Mouse (Mus musculus): ENCODE measurements around the gene Slc39a8.

Gene Slc39a8

DNA sequence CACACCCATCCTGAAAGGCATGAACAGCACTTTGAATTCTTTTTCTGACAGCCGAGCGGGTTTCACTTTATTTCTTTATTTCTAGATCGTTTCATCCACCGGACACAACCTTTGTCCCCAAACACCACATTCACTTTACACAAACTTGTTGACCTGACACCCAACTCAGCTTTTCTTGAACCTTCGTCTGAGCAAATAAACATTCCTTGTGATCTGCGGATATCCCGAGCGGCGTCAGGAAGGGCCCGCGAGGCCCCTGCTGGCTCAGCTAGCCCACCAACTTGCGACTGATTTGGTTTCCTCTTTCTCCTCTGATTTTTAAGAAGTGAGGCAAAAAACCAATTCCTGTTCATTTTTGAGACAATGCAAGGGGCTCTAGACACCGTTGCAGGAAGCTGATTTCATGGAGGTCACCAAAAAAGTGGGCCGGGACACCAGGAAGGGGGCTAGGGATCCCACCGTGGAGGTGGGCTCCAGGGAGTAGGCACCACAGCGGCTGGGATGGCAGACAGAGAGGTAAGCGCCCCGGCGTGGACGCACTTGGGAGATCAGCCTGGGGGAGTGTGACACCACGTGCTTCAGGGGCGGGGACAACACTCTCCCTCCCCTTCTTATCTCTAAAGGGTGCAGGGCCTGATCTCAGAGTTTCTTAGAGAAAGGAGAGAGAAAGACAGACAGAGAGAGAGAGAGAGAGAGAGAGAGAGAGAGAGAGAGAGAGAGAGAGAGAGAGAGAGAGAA is at the start of gene Slc39a8:
Slc39a8 (plus strand) TSS at position 264 of the 738 bp plus-strand sequence.
- peak; percentile 88 for DNase-seq (ENCODE audit: low spot score)

DNA sequence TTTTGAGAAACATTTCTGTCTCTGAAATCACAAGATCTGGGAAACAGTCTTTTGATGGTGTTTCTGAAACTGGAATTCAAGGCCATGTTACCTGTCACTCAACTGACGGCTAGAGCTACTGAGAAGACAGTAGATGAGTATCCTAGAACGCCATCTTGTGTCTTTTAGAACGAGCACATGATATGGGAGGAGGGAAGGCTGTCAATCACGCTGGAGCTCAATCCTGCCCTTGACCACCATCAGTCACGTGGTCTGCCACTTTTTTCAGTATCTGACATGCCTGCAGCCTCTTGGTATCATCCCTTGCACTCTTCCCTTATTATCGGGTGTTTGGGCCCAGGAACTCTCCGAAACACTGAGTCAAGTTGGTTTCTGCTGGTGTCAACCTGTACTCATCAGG is 40.0 kb upstream of the Slc39a8 start:
- DNase-seq (ENCODE audit: low spot score), result no peak

DNA sequence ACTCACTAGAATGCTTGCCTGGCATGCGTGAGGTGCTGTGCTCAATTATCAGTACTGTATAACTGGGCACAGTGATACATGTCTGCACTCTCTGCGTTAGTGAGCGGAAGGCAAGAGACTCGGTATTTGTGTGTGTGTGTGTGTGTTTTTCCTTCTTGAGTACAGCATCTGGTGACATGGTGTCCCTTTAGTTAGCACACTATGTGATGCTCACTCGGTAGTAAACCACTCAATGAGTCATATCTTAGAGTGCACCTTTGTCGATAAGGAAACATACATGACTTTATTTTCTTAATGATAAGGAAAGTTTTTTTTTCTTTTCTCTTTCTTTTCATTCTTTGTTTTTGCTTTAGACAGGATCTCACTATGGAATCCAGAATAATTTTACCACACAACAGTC is 29.0 kb upstream of the Slc39a8 start:
- no peak for DNase-seq (ENCODE audit: low spot score)

DNA sequence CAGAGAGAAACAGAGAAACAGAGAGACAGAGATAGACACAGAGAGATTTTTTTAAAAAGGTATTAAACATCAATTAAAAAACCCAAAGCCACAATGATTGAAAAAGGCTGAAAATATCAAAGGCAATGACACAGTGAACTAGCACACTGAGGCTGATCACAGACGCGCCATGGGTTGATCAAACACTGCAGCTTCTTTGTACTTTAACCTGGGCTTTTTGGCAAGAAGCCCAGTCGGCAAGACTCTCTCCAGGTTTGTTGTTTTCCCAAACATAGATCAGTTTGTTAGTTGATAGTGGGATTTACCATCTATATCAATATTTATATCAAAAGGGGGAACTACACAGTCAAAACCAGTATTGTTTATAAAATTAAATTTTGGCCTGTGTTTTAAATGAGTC is 26.8 kb upstream of the Slc39a8 start:
- no peak for DNase-seq (ENCODE audit: low spot score)

DNA sequence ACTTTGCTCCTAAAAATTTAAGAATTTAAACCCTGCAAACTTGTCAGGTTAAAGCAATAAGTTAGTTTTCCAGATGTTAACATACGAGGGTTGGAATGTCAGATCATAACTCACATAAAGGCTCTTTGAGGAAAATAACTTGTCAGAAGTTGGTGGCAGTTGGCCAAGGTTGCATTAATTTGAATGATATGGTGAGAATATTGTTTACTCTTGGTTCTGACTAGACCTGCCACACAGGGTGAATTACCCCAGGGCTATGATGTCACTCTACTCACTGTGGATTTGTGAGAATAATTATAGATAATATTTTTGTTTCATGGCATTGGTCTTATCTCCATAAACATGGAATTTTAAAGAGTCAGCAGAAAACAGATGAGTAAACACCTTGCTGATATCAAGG is 26.4 kb upstream of the Slc39a8 start:
- no peak for DNase-seq (ENCODE audit: low spot score)

DNA sequence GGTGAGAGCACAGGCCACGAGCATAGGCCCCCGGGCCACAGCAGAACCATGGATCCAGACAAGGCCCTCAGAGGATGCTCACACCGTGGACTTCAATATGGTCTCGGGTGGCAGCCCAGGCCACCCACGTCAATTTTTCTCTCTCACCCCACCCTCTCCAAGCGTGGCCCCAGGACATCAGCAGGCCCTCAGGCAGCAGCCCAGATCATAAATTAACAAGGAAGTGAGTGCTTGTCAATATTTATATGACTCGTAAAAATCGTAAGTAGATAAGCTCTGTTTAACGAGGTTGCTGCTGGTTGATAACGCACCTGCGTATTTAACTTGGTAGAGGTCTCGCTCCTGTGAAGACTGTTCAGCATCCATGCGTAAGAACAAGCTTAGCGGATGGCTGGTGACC is 10.4 kb upstream of the Slc39a8 start:
- DNase-seq (ENCODE audit: low spot score), result no peak

DNA sequence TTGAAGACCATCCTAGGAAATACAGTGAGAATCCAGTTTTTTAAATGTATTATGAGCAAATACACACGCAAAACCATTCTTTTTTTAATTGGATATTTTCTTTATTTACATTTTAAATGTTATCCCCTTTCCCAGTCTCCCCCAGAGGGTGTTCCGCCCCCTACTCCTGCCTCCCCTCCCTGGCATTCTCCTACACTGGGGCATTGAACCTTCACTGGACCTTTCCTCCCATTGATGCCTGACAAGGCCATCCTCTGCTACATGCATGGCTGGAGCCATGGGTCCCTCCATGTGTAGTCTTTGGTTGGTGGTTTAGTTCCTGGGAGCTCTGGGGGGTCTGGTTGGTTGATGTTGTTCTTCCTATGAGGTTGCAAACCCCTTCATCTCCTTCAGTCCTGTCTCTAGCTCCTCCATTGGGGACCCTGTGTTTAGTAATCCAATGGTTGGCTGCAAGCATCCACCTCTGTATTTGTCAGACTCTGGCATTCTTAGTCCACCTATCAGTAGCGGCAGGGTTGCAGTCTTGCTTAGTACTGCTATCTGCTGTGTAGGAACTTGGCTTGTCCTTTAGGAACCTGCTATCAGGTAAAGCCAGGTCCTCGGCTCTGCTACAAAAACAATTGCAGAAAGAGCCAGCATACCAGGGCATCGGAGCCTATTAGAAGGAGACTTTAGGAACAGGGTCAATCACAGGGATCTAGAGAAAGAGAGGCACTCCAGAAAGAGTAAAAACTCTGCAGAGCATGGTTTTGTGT is 8.9 kb upstream of the Slc39a8 start:
- no peak for DNase-seq (ENCODE audit: low spot score)

DNA sequence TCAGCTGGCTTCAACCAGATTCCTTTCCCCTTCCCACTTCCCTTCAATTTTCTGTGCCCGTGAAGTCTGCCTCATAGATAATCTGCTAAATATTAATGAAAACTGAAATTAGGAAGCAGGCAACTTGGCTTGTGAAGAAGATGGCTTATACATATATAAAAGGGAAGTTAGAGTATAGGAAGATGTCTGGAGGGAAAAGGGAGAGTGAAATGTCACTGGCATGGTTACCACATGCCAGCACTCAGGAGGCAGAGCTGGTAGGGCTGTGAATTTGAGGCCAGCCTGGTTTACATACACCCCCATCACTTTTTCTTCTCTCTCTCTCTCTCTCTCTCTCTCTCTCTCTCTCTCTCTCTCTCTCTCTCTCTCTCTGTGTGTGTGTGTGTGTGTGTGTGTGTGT is 8.0 kb upstream of the Slc39a8 start:
- no peak for DNase-seq (ENCODE audit: low spot score)

DNA sequence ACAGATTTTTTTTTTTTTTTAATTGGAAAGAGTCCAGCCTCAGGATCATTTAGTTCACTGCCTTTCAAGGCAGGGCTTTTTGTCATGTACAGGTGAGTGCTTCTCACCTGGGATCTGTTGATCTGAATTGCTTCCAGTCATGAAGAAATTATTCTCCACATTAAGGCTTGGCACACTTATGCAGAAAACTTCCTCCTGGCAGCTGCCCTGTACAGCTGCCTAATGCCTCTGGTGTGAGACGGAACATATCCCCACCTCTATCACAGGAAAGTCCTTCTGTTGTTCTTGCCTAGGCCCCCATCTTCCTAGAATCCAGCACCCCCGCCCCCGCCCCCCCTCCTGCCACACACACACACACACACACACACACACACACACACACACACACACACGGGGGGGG is 643 bp upstream of the Slc39a8 start:
- DNase-seq (ENCODE audit: low spot score), result no peak

DNA sequence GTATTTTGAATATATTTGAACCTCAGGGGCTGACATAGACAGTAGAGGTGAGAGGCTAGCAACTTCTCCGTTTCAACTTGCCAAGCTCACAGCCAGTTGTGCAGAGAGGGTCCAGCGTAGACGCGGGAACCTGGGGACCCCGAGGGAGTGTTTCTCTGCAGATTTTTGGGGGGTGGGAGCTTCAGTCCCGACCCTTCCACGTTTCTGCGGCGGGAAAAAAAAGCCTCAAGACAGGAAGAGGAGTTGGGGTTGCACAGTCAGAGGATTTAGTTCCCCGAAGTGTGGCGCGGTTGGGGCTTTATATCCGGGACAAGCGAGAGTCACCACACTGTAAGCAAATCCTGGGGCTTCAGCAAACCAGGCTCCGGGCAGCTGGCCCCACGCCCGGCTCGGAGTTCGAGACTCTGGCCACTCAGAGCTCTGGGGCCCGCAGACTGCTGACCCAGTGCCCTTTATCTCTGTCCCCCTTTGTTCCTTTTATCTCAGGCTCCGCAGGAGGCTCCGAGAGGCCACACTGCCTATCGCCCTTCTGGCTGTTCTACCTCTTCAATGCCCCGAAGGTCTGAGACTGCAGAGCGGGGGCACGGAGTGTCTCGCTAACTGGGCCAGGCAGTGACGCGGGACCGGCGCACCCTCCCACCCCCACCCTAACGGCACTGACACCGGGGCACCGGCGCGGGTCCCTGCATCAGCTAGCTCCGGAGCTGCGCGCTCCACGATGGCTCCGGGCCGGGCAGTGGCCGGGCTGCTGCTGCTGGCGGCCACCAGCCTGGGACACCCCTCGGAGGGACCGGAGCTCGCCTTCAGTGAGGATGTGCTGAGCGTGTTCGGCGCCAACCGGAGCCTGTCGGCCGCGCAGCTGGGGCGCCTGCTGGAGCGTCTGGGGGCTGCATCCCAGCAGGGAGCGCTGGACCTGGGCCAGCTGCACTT is 940 bp downstream of the Slc39a8 start:
- DNase-seq (ENCODE audit: low spot score), result peak; percentile 71

DNA sequence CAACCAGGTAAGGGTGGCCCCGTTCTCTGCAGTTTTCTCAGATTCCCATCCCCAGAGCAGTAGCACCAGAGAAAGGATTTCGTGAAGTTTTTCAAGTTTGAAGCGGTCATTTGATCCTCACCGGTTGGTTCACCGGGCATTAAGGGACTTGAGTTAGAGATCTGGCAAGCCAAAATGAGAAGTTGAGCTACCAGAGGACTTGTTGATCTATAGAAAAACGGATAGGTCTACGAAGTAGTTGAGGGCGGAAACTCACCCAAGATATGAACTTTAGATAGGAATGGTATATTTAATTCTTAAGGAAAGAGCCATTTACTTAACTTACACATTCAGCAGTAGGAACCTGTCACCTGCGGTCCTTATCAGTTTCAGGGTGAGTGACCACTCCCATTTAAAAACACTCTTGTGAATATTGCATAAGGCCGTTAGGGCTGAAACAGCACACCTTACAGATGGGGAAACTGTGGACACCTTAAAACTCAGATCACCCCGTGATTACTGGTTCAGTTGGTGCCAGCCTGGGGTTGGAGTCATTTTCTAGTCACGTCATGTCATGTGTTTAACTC is 1.7 kb downstream of the Slc39a8 start:
- DNase-seq (ENCODE audit: low spot score), result no peak

DNA sequence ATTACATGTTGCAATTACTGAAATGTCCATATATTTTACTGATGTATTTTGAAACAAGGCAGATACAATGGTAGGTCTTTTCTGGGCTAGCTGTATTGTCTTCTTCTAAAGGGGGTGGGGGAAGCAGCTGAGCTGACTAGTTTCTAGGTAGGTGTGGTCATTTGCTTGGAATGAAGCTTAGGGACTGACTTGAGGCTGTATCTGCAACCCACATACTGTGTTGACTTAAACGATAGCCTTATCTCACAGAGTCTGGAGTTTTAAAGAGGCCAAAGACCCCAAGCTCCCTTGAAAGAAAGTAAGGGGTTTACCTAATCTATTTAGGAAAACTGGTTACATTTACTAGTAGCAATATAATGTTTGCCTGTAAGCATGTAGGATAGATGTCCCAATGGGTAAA is 2.9 kb downstream of the Slc39a8 start:
- no peak for DNase-seq (ENCODE audit: low spot score)

DNA sequence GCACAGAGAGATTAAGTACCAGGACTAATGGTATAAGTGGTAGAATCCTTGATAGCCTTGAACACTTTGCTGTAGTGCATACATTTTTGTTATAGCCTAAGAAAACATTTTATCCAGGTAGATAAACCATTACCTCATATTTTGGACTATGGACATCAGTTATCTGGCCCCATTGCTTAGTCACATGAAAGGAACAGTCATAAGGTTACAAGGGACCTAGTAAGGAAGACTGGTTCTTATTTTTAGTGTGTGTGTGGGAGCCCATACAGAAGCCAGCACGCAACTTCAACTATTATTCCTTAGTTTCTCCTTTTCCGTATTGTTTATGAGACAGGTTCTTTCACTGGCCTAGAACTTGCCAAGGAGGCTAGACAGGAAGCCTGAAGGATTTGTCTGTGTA is 7.4 kb downstream of the Slc39a8 start:
- DNase-seq (ENCODE audit: low spot score), result no peak

DNA sequence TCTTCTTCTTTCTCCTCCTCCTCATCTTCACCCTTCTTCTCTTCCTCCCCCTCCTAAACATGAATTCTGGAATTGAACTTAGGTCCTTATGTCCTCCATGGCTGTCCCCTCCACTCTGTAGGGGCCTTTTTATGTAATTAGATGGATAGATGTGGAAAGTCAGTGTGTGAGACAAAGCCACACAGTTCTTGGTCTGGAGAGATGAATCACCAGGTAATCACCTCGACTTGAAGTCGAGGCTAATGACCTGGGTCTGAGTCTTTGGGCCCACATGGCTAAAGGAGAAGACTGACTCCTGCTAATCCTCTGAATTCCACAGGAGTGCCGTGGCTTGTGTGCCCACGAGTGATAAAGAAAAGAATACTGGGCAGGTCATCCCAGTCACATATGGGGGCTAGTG is 7.8 kb downstream of the Slc39a8 start:
- DNase-seq (ENCODE audit: low spot score), result no peak

DNA sequence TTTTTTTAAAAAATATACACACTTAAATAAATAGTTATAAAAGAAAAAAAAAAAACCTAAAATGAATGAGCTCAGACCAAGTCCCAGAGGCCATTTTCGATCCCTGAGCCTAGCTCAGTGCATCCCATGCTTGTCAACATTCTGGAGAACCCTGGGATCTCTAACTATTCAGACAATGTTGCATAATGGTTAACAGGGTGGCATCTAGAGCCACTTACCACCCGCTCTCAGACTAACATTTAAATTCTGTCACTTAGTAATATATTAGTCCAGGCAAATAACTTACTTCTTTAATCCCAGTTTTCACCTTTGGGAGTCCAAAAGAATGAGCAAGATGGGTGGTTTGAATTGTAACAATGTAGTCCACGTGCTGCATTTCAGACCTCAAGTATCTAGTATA is 9.9 kb downstream of the Slc39a8 start:
- DNase-seq (ENCODE audit: low spot score), result no peak

DNA sequence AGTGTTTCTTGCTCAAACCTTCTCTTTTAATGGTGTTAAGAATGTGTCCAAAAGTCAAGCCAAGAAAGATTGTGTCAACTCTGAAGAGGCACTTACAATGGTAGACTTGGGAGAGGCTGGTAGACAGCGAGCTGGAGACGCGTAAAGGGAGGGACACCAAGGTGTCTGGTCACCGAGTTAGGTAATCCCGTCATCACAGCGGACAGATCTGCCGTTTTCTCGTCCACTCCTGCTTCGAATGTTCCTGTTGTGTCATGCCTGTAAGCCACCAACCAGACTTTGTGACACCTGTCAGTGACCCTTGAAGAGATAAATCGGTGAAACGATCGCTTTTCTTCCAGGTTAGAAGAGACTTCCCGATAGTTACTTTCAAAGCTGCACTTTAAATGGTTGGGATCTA is 14.5 kb downstream of the Slc39a8 start:
- DNase-seq (ENCODE audit: low spot score), result no peak

DNA sequence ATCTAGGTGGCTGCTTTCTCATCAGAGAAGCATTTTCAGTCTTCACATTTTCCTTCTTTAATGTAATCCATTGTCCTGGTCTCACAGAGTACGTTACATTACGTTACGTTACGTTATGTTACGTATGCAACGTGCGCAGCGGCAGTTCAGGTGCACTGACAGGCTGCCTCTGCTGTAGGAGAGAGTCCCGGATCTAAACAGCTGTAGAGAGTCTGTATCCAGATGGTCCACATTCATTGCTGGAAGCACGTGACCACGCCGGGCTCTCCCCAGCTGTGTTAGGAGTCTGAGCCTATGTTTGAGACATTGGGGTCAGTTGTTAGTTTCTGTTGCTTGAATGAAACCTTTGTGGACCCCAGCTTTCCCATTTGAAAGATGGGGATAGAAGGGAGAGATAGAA is 15.1 kb downstream of the Slc39a8 start:
- no peak for DNase-seq (ENCODE audit: low spot score)

DNA sequence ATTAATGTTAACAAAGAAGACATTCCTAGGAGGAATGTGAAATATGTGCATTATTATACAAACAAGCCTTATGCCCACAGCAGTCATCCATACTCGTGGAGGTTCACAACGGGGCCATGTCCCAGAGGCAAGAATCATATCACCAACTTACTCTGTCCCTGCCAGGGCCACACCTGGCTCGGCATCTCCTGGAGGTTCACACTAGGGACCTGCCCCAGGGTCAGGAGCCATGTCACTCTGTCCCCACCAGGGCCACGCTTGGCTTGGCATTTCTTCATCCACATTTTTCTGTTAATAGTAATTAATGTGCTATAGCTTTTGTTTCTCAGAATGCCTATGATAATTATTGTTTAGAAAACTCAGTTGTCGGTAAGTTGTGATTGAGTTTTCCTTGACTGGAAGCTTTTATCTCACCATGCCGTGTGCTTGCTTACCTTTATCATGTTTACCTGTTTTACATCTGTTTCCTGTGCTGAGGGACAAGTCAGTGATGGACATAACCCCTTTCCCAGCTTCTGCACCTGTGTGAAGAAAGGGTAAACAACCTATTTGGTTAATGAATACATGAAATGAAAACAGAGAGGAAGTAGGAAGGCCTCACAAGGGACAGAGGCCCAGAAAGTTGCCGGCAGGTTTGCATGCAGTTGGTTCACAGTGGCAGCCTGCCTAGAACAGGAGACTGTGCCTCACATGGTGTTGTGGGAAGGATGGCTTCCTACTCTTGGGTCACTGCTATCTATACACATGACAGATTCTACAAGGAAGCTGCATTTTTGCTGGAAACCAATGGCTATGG is 16.8 kb downstream of the Slc39a8 start:
- DNase-seq (ENCODE audit: low spot score), result no peak

DNA sequence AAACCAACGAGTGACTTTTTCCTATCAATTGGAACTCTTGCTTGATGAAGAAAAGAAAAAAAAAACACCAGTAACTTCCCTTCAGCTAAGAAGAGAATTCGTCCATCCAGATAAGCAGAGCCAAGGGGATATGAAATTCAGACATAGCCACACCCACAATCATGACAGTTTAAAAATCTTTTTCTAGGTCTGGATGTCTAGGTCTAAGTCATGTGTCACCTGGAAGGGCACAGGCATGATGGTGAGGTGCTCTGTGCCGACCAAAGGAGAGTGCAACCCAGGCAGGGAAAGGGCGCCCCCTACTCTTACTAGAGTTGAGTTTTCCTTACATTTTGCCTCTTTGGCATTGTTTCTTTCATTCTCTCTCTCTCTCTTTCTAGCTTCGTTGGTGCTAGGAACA is 18.1 kb downstream of the Slc39a8 start:
- no peak for DNase-seq (ENCODE audit: low spot score)

DNA sequence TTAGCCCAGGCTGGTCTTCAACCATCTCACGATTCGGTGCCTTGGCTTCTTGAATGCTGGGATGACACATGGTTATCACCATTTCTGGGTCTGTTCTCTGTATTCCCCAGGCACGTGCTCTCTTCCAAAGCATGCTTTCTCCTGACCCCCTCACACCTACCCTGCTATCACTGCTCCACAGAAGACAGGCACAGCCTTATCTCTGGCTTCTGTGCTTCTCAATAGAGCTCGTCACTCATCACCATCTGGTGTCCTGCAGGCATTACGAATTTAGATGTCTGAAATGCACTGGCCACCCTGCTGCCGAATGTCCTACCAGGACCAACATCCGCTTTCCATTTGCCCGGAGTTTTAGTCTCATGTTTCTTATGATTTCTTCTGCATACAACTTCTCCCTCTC is 18.6 kb downstream of the Slc39a8 start:
- DNase-seq (ENCODE audit: low spot score), result peak; percentile 12

DNA sequence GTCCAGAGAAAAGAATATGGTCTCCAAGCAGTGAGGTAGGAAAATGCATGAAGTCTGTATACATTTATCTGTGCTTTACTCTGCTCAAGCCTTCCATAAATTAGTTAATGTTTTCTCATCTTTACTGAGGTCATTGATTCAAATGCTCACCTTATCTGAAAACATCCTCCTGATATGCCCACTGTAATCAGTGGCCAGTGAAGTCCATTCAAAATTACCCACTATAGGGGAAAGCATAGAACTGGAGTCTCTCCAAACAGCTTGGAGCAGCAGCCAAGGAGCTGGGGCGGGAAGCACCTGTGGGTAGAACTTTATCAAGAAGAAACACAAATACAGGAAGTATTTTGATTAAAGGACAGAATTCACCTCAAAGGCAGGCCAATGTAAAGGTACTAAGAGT is 19.8 kb downstream of the Slc39a8 start:
- no peak for DNase-seq (ENCODE audit: low spot score)

DNA sequence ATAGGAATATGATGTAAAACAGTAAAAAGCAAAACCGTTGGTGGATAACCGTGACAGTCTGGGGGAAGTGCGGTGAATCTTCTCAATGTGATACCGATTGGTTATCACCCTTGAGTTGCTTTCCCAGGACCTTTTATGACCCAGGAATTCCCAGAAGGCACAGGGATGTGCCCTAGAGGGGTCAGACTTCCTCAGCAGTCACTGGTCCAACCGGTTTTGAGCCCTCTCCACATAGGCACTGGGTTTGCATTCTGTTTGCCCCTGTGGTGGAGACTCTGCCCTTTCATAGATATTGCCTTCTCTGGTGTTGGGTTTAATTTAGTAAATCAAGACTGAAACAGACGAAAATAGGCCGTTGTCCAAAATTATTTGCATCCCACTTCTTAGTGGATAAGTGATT is 20.8 kb downstream of the Slc39a8 start:
- DNase-seq (ENCODE audit: low spot score), result peak; percentile 17
